Mouse (Mus musculus): Measurements from ENCODE around the gene Vmn1r217. TPM values are rescaled to one million over a fixed set of nuclear protein-coding genes. Genes with fewer than 3 reads are reported as not detected.

Vmn1r217 gene
- polyA plus RNA-seq, 1 experiment, result not detected

- Histone ChIP-seq H3K79me2 (ENCODE audit: control insufficient read depth, insufficient read depth) (no peaks in the 10 kb centered on the region), H3ac (ENCODE audit: control insufficient read depth, insufficient read length, low read depth) (no peak overlapping the region), H3K27me3 (ENCODE audit: control insufficient read depth, insufficient read depth, insufficient read length) (no peaks in the 10 kb centered on the region), H3K36me3 (ENCODE audit: control insufficient read depth, insufficient read depth) (no peaks in the 10 kb centered on the region), H3K4me3 (ENCODE audit: insufficient read depth, poor library complexity, severe bottlenecking) (no peak overlapping the region), H3K79me3 (ENCODE audit: low read depth) (no peaks in the 10 kb centered on the region)
- TF ChIP-seq MYOD1 (IDR thresholded peaks at IDR 0.05; ENCODE audit: control insufficient read depth, insufficient read length, low read depth) (no peak), FOSL1 (IDR thresholded peaks at IDR 0.05; ENCODE audit: insufficient read depth, low read length, poor library complexity, severe bottlenecking) (no peak), MYOG (IDR thresholded peaks at IDR 0.05; ENCODE audit: control insufficient read depth, extremely low read depth, insufficient read length) (no peak), USF1 (IDR thresholded peaks at IDR 0.05; ENCODE audit: low read depth) (no peak)
These were observed 2.6 kb upstream of the Vmn1r217 start for GRCm38 (mm10) chr13:23120611-23121010.

GRCm38 (mm10) chr13:23094386-23094785 is 23.6 kb downstream of the Vmn1r217 start:
- H3K27me3 ChIP-seq (ENCODE audit: control insufficient read depth, insufficient read depth, insufficient read length), result no peaks in the 10 kb centered on the region
- no peak overlapping the region for H3ac ChIP-seq (ENCODE audit: control insufficient read depth, insufficient read length, low read depth)
- no peaks in the 10 kb centered on the region for H3K36me3 ChIP-seq (ENCODE audit: control insufficient read depth, insufficient read depth)
- no peak overlapping the region for H3K4me3 ChIP-seq (ENCODE audit: insufficient read depth, poor library complexity, severe bottlenecking)
- no peaks in the 10 kb centered on the region for H3K79me2 ChIP-seq (ENCODE audit: control insufficient read depth, insufficient read depth)
- no peak for TF ChIP-seq MYOD1 (IDR thresholded peaks at IDR 0.05; ENCODE audit: control insufficient read depth, insufficient read length, low read depth)
- no peak for TF ChIP-seq MYOG (IDR thresholded peaks at IDR 0.05; ENCODE audit: control insufficient read depth, extremely low read depth, insufficient read length)
- no peak for TF ChIP-seq CEBPB (IDR thresholded peaks at IDR 0.05; ENCODE audit: low read depth)
- no peak for TF ChIP-seq CTCF (IDR thresholded peaks at IDR 0.05; ENCODE audit: control insufficient read depth, insufficient read depth, insufficient read length)
- no peaks in the 10 kb centered on the region for H3K79me3 ChIP-seq (ENCODE audit: low read depth)

- H3K4me3 ChIP-seq (ENCODE audit: insufficient read depth, poor library complexity, severe bottlenecking), result no peak overlapping the region
- H3K79me2 ChIP-seq (ENCODE audit: control insufficient read depth, insufficient read depth), result no peaks in the 10 kb centered on the region
- H3K27me3 ChIP-seq (ENCODE audit: control insufficient read depth, insufficient read depth, insufficient read length), result no peaks in the 10 kb centered on the region
- H3K79me3 ChIP-seq (ENCODE audit: low read depth), result no peaks in the 10 kb centered on the region
- no peaks in the 10 kb centered on the region for H3K36me3 ChIP-seq (ENCODE audit: control insufficient read depth, insufficient read depth)
- no peak for TF ChIP-seq MAX (IDR thresholded peaks at IDR 0.05)
- TF ChIP-seq USF1 (IDR thresholded peaks at IDR 0.05; ENCODE audit: low read depth), result no peak
- no peak for TF ChIP-seq FOSL1 (IDR thresholded peaks at IDR 0.05; ENCODE audit: insufficient read depth, low read length, poor library complexity, severe bottlenecking)
- TF ChIP-seq MYOD1 (IDR thresholded peaks at IDR 0.05; ENCODE audit: control insufficient read depth, insufficient read length, low read depth), result no peak
- no peak for TF ChIP-seq CEBPB (IDR thresholded peaks at IDR 0.05; ENCODE audit: low read depth)
- no peak for TF ChIP-seq MYOG (IDR thresholded peaks at IDR 0.05; ENCODE audit: control insufficient read depth, extremely low read depth, insufficient read length)
- no peak for TF ChIP-seq CTCF (IDR thresholded peaks at IDR 0.05; ENCODE audit: control insufficient read depth, insufficient read depth, insufficient read length)
- H3ac ChIP-seq (ENCODE audit: control insufficient read depth, insufficient read length, low read depth), result no peak overlapping the region
These were observed 48.7 kb downstream of the Vmn1r217 start for GRCm38 (mm10) chr13:23069312-23069711.

- H3K27me3 ChIP-seq (ENCODE audit: control insufficient read depth, insufficient read depth, insufficient read length), result no peaks in the 10 kb centered on the region
- TF ChIP-seq FOSL1 (IDR thresholded peaks at IDR 0.05; ENCODE audit: insufficient read depth, low read length, poor library complexity, severe bottlenecking), result no peak
- TF ChIP-seq MYOG (IDR thresholded peaks at IDR 0.05; ENCODE audit: control insufficient read depth, extremely low read depth, insufficient read length), result no peak
- no peak for TF ChIP-seq MAX (IDR thresholded peaks at IDR 0.05)
- TF ChIP-seq CTCF (IDR thresholded peaks at IDR 0.05; ENCODE audit: control insufficient read depth, insufficient read depth, insufficient read length), result no peak
- TF ChIP-seq MYOD1 (IDR thresholded peaks at IDR 0.05; ENCODE audit: control insufficient read depth, insufficient read length, low read depth), result no peak
- TF ChIP-seq USF1 (IDR thresholded peaks at IDR 0.05; ENCODE audit: low read depth), result no peak
- TF ChIP-seq CEBPB (IDR thresholded peaks at IDR 0.05; ENCODE audit: low read depth), result no peak
These were observed 50.3 kb downstream of the Vmn1r217 start, which contains the start of gene Vmn1r215 for GRCm38 (mm10) chr13:23067725-23068124. Gene Vmn1r215 (plus strand): TSS chr13:23068025.

GRCm38 (mm10) chr13:23057778-23058177 is 60.2 kb downstream of the Vmn1r217 start:
- H3K27me3 ChIP-seq (ENCODE audit: control insufficient read depth, insufficient read depth, insufficient read length), result no peaks in the 10 kb centered on the region
- H3ac ChIP-seq (ENCODE audit: control insufficient read depth, insufficient read length, low read depth), result no peak overlapping the region
- TF ChIP-seq MYOD1 (IDR thresholded peaks at IDR 0.05; ENCODE audit: control insufficient read depth, insufficient read length, low read depth) (no peak), FOSL1 (IDR thresholded peaks at IDR 0.05; ENCODE audit: insufficient read depth, low read length, poor library complexity, severe bottlenecking) (no peak), MAX (IDR thresholded peaks at IDR 0.05) (no peak), USF1 (IDR thresholded peaks at IDR 0.05; ENCODE audit: low read depth) (no peak), MYOG (IDR thresholded peaks at IDR 0.05; ENCODE audit: control insufficient read depth, extremely low read depth, insufficient read length) (no peak), CTCF (IDR thresholded peaks at IDR 0.05; ENCODE audit: control insufficient read depth, insufficient read depth, insufficient read length) (no peak), CEBPB (IDR thresholded peaks at IDR 0.05; ENCODE audit: low read depth) (no peak)
- H3K79me2 ChIP-seq (ENCODE audit: control insufficient read depth, insufficient read depth), result no peaks in the 10 kb centered on the region
- no peaks in the 10 kb centered on the region for H3K79me3 ChIP-seq (ENCODE audit: low read depth)
- no peak overlapping the region for H3K4me3 ChIP-seq (ENCODE audit: insufficient read depth, poor library complexity, severe bottlenecking)
- no peaks in the 10 kb centered on the region for H3K36me3 ChIP-seq (ENCODE audit: control insufficient read depth, insufficient read depth)

More at GRCm38 (mm10) chr13:23067725-23068124, 50.3 kb downstream of the Vmn1r217 start, which contains the start of gene Vmn1r215:
- H3K36me3 ChIP-seq (ENCODE audit: control insufficient read depth, insufficient read depth), result no peaks in the 10 kb centered on the region
- H3K4me3 ChIP-seq (ENCODE audit: insufficient read depth, poor library complexity, severe bottlenecking), result no peak within 1 kb of the TSS
- H3ac ChIP-seq (ENCODE audit: control insufficient read depth, insufficient read length, low read depth), result no peak within 1 kb of the TSS
- H3K79me3 ChIP-seq (ENCODE audit: low read depth), result no peaks in the 10 kb centered on the region
- H3K79me2 ChIP-seq (ENCODE audit: control insufficient read depth, insufficient read depth), result no peaks in the 10 kb centered on the region

Other genes starting within 250 kb of the Vmn1r217 start
- gene Vmn1r212, start 234.0 kb downstream of the Vmn1r217 start, polyA plus RNA-seq (2012; fragmentation: generic; extraction: Trizol), result not detected
- not detected for gene Vmn1r213, start 110.6 kb downstream of the Vmn1r217 start, polyA plus RNA-seq (2012; fragmentation: generic; extraction: Trizol)
- not detected for gene Vmn1r214, start 87.8 kb downstream of the Vmn1r217 start, polyA plus RNA-seq (2012; fragmentation: generic; extraction: Trizol)
- gene Vmn1r215, start 50.2 kb downstream of the Vmn1r217 start, polyA plus RNA-seq (2012; fragmentation: generic; extraction: Trizol), result not detected
- gene Vmn1r218, start 14.9 kb upstream of the Vmn1r217 start, polyA plus RNA-seq (2012; fragmentation: generic; extraction: Trizol), result not detected
- gene Vmn1r219, start 41.1 kb upstream of the Vmn1r217 start, polyA plus RNA-seq (2012; fragmentation: generic; extraction: Trizol), result not detected
- gene Vmn1r220, start 69.7 kb upstream of the Vmn1r217 start, polyA plus RNA-seq (2012; fragmentation: generic; extraction: Trizol), result not detected
- gene Vmn1r221, start 95.9 kb upstream of the Vmn1r217 start, polyA plus RNA-seq (2012; fragmentation: generic; extraction: Trizol), result not detected
- not detected for gene Vmn1r222, start 117.7 kb upstream of the Vmn1r217 start, polyA plus RNA-seq (2012; fragmentation: generic; extraction: Trizol)
- not detected for gene Vmn1r223, start 128.9 kb upstream of the Vmn1r217 start, polyA plus RNA-seq (2012; fragmentation: generic; extraction: Trizol)